Mouse (Mus musculus) spleen, postnatal 10 days (tissue): Measurements from ENCODE around the gene Gid4.
"Not testable (repeated sequence)": the region's sequence is repeated elsewhere in the genome, so short reads cannot be mapped to it uniquely, and the experiment has no call there.

Experiments
- DNase-seq, 2 experiments: peaks; one replicate each; pipeline ENCODE4 v3.0.0; 2021 to 2022; ENCODE audit warnings: low spot score in 2 of 2

The Gid4 gene

GRCm38 (mm10) chr11:60433501-60433900 lies 16.6 kb downstream of the Gid4 start:
- DNase-seq, result no peak

- no peak for DNase-seq
Observed at GRCm38 (mm10) chr11:60435133-60435532, 18.2 kb downstream of the Gid4 start.

GRCm38 (mm10) chr11:60436618-60437017 lies 19.7 kb downstream of the Gid4 start:
- no peak for DNase-seq

- DNase-seq, result not testable (repeated sequence)
Observed at GRCm38 (mm10) chr11:60439621-60440020, 22.7 kb downstream of the Gid4 start.

- DNase-seq, result no peak
Observed at GRCm38 (mm10) chr11:60440176-60440575, 23.2 kb downstream of the Gid4 start.

- no peak for DNase-seq
Observed at GRCm38 (mm10) chr11:60442896-60443295, 26.0 kb downstream of the Gid4 start.

GRCm38 (mm10) chr11:60444007-60444406 lies 27.1 kb downstream of the Gid4 start:
- no peak for DNase-seq

- DNase-seq, result peak; percentile 74 to 88
Observed at GRCm38 (mm10) chr11:60454080-60454744, 37.3 kb downstream of the Gid4 start, which contains the start of gene Drg2. Gene Drg2, plus strand, starts transcription at chr11:60454591.

- no peak for DNase-seq
Observed at GRCm38 (mm10) chr11:60454745-60455087, 37.8 kb downstream of the Gid4 start.

- DNase-seq, result no peak
Observed at GRCm38 (mm10) chr11:60457973-60458372, 41.0 kb downstream of the Gid4 start.

GRCm38 (mm10) chr11:60465943-60466380 lies 49.0 kb downstream of the Gid4 start:
- DNase-seq, result peak; percentile 53 to 70

GRCm38 (mm10) chr11:60469039-60469438 lies 52.1 kb downstream of the Gid4 start, which contains the start of gene Myo15:
Gene Myo15, plus strand, starts transcription at chr11:60469339.
- no peak for DNase-seq

GRCm38 (mm10) chr11:60470743-60471142 lies 53.8 kb downstream of the Gid4 start:
- no peak for DNase-seq

- DNase-seq, result no peak
Observed at GRCm38 (mm10) chr11:60474534-60474933, 57.6 kb downstream of the Gid4 start.

- no peak for DNase-seq
Observed at GRCm38 (mm10) chr11:60475668-60476362, 58.9 kb downstream of the Gid4 start.

- no peak for DNase-seq
Observed at GRCm38 (mm10) chr11:60478121-60478520, 61.2 kb downstream of the Gid4 start.

GRCm38 (mm10) chr11:60486267-60486666 lies 69.3 kb downstream of the Gid4 start:
- DNase-seq, result peak; percentile 55 to 69

GRCm38 (mm10) chr11:60492726-60493125 lies 75.8 kb downstream of the Gid4 start:
- no peak for DNase-seq

GRCm38 (mm10) chr11:60495692-60496091 lies 78.7 kb downstream of the Gid4 start:
- no peak for DNase-seq
